Mouse (Mus musculus): ENCODE results near the gene Tma16. TPM values are rescaled to one million over a fixed set of nuclear protein-coding genes. Genes with fewer than 3 reads are reported as not detected.

Gene Tma16
- 6.4 and 8.4 TPM in 2 replicates for polyA plus RNA-seq (2015; fragmentation: Nextera tagmentation; extraction: Ambion mirVana)

DNA sequence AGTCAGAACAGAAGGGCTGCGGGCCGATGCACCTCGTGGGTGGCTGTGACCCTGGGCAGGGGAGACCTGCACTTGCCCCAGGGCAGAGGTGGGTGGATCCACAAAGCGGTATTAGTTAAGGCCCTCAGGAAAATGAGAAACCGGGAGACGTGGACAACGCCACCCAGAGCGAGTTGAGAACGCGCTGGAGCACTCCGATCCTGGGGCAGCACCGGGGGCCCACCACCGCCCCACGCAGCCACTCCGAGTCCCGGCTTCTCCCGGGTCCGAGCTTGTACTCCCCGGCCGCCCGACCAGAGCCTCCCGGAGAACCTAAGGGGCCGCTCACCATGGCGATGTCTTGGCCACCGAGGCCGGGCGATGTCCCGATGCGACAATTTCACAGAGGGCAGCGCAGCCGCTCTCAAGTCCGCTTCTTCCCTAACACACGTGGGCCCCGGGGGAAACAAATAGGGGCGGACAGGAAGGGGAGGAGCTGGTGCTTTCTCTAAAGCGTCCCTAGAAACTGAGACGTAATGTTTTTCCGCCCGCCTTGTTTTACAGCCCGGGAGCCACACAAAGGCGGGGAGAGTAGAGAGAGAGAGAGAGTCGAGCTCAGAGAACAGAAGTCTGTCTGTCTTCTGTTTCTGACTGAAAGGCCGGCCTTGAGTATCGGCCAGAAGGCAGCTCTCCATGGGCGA is at the start of gene Tma16:
TSS of gene Tma16 (minus strand) at position 447 of the 680 bp plus-strand sequence.
- WGBS: under 1% methylated on average over 45 of the region's 45 CpGs
- Histone ChIP-seq H3K9ac (ENCODE audit: low read length) (peak within 1 kb of the TSS; percentile 95), H3K27me3 (ENCODE audit: control insufficient read depth, insufficient read depth, low read length) (no peaks in the 10 kb centered on the region), H3K4me3 (ENCODE audit: low read length) (peak within 1 kb of the TSS; percentile 99), H3K27ac (ENCODE audit: low read length) (peak within 1 kb of the TSS; percentile 67; the same call in 1 of the 2 replicates), H3K9me3 (replicated peaks; ENCODE audit: control insufficient read depth, low read length) (no peaks in the 10 kb centered on the region), H3K4me1 (ENCODE audit: control insufficient read depth, insufficient read depth, low read length) (peaks cover 5% of the 10 kb centered on the region), H3K36me3 (ENCODE audit: control insufficient read depth, insufficient read depth) (peaks cover 11% of the 10 kb centered on the region), H3K4me2 (ENCODE audit: low read depth, low read length) (peak within 1 kb of the TSS; percentile 85)
- ATAC-seq (replicated peaks; ENCODE audit: extremely low read depth, insufficient read depth, low FRiP score): peak; percentile 89

DNA sequence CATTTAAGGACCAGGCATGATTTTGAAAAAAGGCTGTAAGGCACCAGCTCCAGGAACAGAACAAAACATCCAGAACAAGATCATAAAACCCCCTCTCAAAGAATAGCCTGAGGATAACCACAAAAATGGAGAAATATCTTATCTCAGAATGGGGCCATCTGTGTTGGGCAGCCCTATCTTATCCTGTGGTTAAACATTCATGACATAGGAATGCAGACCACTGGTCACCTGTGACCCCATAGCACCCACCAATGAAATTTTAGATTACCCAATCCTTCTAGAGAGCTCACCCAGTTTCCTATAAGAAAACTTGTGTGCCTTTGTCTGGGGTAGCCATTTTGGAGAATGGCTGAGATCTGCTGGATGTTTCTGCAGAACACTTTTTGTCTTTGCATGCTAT is 34.2 kb upstream of the Tma16 start:
- ATAC-seq (replicated peaks; ENCODE audit: extremely low read depth, insufficient read depth, low FRiP score): no peak

DNA sequence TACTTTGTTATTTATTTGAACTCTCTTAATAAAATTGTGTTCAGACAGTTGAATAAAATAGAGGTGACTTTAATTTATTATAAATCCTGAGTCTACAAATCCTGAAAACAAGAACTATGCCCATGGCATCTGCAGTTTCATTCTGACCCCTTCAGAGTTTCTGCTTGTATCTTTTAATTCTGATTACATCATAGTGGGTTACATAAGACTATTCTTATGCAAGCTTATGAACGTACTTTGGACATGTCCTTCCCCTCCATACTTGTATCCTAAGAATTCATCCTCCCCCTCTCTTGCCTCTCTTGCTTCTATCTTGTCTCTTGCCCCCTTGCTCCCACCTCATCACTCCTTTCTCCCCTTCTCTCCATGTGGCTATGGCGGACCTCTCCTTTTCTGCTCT is 32.8 kb upstream of the Tma16 start:
- H3K27me3 ChIP-seq (ENCODE audit: control insufficient read depth, insufficient read depth, low read length): no peaks in the 10 kb centered on the region
- no peak for ATAC-seq (replicated peaks; ENCODE audit: extremely low read depth, insufficient read depth, low FRiP score)
- WGBS: 79% methylated on average over 2 of the region's 2 CpGs

More for the DNA sequence above, 34.2 kb upstream of the Tma16 start:
- Histone ChIP-seq H3K4me1 (ENCODE audit: control insufficient read depth, insufficient read depth, low read length) (no peaks in the 10 kb centered on the region), H3K9me3 (replicated peaks; ENCODE audit: control insufficient read depth, low read length) (no peaks in the 10 kb centered on the region), H3K4me3 (ENCODE audit: low read length) (no peak overlapping the region), H3K27ac (ENCODE audit: low read length) (no peak overlapping the region), H3K9ac (ENCODE audit: low read length) (no peak overlapping the region), H3K4me2 (ENCODE audit: low read depth, low read length) (no peak overlapping the region), H3K36me3 (ENCODE audit: control insufficient read depth, insufficient read depth) (no peaks in the 10 kb centered on the region), H3K27me3 (ENCODE audit: control insufficient read depth, insufficient read depth, low read length) (no peaks in the 10 kb centered on the region)

DNA sequence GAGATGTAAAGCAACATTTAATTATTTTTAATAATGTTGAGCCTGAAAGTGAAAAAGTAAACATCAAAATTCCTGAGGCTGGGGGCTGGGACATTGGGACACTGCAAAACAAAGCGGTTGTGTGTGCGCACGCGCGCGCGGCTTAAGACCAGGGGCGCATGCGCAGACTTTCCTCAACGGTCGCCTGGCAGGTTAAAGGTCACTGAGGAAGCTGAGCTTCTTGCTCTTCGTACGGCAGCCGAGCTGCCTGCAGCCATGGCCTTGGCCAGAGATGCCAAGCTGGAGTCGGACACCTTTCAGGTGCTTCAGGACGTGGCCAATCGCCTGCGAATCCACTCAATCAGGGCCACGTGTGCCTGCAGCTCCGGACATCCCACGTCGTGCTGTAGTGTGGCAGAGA is 25.2 kb upstream of the Tma16 start, which contains the start of gene Tktl2:
TSS of gene Tktl2 (plus strand) at position 220 of the 400 bp plus-strand sequence.
- H3K27me3 ChIP-seq (ENCODE audit: control insufficient read depth, insufficient read depth, low read length): no peaks in the 10 kb centered on the region
- H3K36me3 ChIP-seq (ENCODE audit: control insufficient read depth, insufficient read depth): no peaks in the 10 kb centered on the region
- H3K27ac ChIP-seq (ENCODE audit: low read length): no peak within 1 kb of the TSS
- no peak within 1 kb of the TSS for H3K4me2 ChIP-seq (ENCODE audit: low read depth, low read length)
- no peaks in the 10 kb centered on the region for H3K4me1 ChIP-seq (ENCODE audit: control insufficient read depth, insufficient read depth, low read length)
- ATAC-seq (replicated peaks; ENCODE audit: extremely low read depth, insufficient read depth, low FRiP score): no peak
- H3K9me3 ChIP-seq (replicated peaks; ENCODE audit: control insufficient read depth, low read length): no peaks in the 10 kb centered on the region
- H3K4me3 ChIP-seq (ENCODE audit: low read length): no peak within 1 kb of the TSS
- WGBS: 93% methylated on average over 22 of the region's 22 CpGs
- H3K9ac ChIP-seq (ENCODE audit: low read length): no peak within 1 kb of the TSS

More for the DNA sequence above, 32.8 kb upstream of the Tma16 start:
- Histone ChIP-seq H3K36me3 (ENCODE audit: control insufficient read depth, insufficient read depth) (no peaks in the 10 kb centered on the region), H3K4me3 (ENCODE audit: low read length) (no peak overlapping the region), H3K9ac (ENCODE audit: low read length) (no peak overlapping the region), H3K4me2 (ENCODE audit: low read depth, low read length) (no peak overlapping the region), H3K27ac (ENCODE audit: low read length) (no peak overlapping the region), H3K9me3 (replicated peaks; ENCODE audit: control insufficient read depth, low read length) (no peaks in the 10 kb centered on the region), H3K4me1 (ENCODE audit: control insufficient read depth, insufficient read depth, low read length) (no peaks in the 10 kb centered on the region)

DNA sequence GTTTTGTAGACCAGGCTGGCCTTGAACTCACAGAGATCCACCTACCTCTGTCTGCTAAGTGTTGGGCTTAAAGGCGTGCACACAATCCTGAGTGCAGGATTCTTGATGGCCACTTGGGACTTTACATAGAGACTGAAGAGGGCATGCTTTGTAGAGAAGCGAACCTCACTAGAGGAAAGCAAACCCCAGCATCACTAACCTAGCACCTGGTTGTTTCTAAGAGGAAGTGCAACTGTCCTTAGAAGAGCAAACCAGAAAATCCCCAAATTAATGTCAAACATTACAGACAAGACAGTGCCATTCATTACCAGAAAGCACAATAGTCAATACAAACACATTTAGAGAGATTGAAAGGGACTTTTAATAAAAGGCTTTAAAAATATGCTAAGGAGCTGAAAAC is 17.1 kb upstream of the Tma16 start:
- Histone ChIP-seq H3K36me3 (ENCODE audit: control insufficient read depth, insufficient read depth) (no peaks in the 10 kb centered on the region), H3K27me3 (ENCODE audit: control insufficient read depth, insufficient read depth, low read length) (no peaks in the 10 kb centered on the region), H3K4me3 (ENCODE audit: low read length) (no peak overlapping the region), H3K9ac (ENCODE audit: low read length) (no peak overlapping the region), H3K27ac (ENCODE audit: low read length) (no peak overlapping the region), H3K4me2 (ENCODE audit: low read depth, low read length) (no peak overlapping the region), H3K9me3 (replicated peaks; ENCODE audit: control insufficient read depth, low read length) (no peaks in the 10 kb centered on the region), H3K4me1 (ENCODE audit: control insufficient read depth, insufficient read depth, low read length) (no peaks in the 10 kb centered on the region)
- ATAC-seq (replicated peaks; ENCODE audit: extremely low read depth, insufficient read depth, low FRiP score): no peak
- 61% methylated on average over 2 of the region's 2 CpGs for WGBS

DNA sequence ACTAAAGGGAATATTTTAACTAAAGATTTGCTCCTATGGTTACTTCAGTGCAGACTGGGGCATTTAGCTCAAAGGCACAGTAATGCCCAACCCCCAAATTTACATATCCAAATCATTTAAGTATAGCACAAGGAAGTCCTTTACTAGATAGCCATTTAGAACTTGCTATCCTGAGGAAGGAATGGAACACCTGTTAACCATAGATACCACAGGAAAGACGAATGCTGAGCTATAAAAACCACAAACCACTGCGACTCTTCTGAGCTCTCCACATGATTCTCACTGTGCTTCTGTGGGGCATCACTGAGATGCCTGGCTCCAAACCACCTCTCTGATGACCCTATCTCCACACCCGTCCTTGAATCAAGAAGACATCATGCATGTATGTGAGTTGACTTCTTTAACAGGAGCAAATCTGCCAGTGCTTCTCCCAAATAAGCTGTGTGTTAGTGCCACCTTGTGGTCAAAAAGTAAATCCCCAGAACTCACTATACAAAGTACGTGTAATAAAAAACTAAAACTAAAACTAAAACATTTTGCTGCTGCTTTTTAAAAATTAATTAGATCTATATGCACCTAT is 10.8 kb upstream of the Tma16 start:
- Histone ChIP-seq H3K4me1 (ENCODE audit: control insufficient read depth, insufficient read depth, low read length) (no peaks in the 10 kb centered on the region), H3K4me3 (ENCODE audit: low read length) (no peak overlapping the region), H3K27ac (ENCODE audit: low read length) (no peak overlapping the region), H3K27me3 (ENCODE audit: control insufficient read depth, insufficient read depth, low read length) (no peaks in the 10 kb centered on the region; the same call in 1 of the 2 replicates), H3K4me2 (ENCODE audit: low read depth, low read length) (no peak overlapping the region), H3K36me3 (ENCODE audit: control insufficient read depth, insufficient read depth) (no peaks in the 10 kb centered on the region), H3K9ac (ENCODE audit: low read length) (no peak overlapping the region), H3K9me3 (replicated peaks; ENCODE audit: control insufficient read depth, low read length) (no peaks in the 10 kb centered on the region)
- no peak for ATAC-seq (replicated peaks; ENCODE audit: extremely low read depth, insufficient read depth, low FRiP score)
- WGBS: 38% methylated on average over 4 of the region's 4 CpGs

DNA sequence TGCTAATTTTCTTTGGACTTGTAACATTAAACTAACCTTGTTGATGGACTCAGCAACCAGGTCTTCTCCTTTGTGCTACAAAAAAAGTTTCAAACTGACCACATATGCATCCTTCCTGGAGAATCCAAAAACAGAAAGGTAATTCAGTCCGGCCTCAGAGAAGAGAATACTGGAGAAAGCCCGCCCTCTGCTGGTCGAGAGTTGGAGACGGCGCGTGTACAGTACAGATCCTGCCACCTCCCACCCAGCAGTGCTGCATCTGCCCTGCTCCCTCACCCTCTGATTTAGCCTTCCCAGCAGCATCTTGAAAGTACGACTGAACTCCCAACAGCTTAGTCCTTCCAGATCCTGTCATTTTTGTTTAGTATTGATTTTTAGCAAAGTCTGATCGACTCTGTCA is 9.4 kb upstream of the Tma16 start:
- no peak overlapping the region for H3K9ac ChIP-seq (ENCODE audit: low read length)
- ATAC-seq (replicated peaks; ENCODE audit: extremely low read depth, insufficient read depth, low FRiP score): peak; percentile 65; the same call in 1 of the 2 replicates

DNA sequence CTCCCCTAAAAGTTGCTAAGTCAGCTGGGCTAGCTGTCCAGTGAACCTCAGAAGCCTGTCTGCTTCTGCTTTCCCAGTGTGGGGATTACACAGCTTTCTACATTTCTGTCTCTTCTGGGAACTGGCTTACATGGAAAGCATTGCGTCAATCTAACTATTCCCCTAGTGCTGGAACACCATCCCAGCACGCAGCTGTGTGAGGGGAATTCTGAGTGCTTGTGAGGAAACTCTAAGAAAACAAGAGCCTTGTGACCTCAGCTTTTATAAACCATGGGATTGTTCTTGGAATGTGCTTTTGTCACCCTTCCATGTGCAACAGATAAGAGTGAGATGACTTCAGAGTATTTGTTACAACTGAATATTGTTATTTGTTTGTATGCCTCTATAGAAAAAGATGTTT is 8.2 kb upstream of the Tma16 start:
- Histone ChIP-seq H3K27me3 (ENCODE audit: control insufficient read depth, insufficient read depth, low read length) (no peaks in the 10 kb centered on the region; the same call in 1 of the 2 replicates), H3K36me3 (ENCODE audit: control insufficient read depth, insufficient read depth) (no peaks in the 10 kb centered on the region), H3K4me2 (ENCODE audit: low read depth, low read length) (no peak overlapping the region), H3K9me3 (replicated peaks; ENCODE audit: control insufficient read depth, low read length) (no peaks in the 10 kb centered on the region), H3K27ac (ENCODE audit: low read length) (no peak overlapping the region), H3K4me1 (ENCODE audit: control insufficient read depth, insufficient read depth, low read length) (no peaks in the 10 kb centered on the region), H3K4me3 (ENCODE audit: low read length) (no peak overlapping the region), H3K9ac (ENCODE audit: low read length) (no peak overlapping the region)
- no peak for ATAC-seq (replicated peaks; ENCODE audit: extremely low read depth, insufficient read depth, low FRiP score)
- 56% methylated on average over 2 of the region's 2 CpGs for WGBS

More for the DNA sequence above, 9.4 kb upstream of the Tma16 start:
- Histone ChIP-seq H3K9me3 (replicated peaks; ENCODE audit: control insufficient read depth, low read length) (no peaks in the 10 kb centered on the region), H3K4me1 (ENCODE audit: control insufficient read depth, insufficient read depth, low read length) (no peaks in the 10 kb centered on the region), H3K36me3 (ENCODE audit: control insufficient read depth, insufficient read depth) (no peaks in the 10 kb centered on the region), H3K4me2 (ENCODE audit: low read depth, low read length) (no peak overlapping the region), H3K4me3 (ENCODE audit: low read length) (no peak overlapping the region), H3K27ac (ENCODE audit: low read length) (no peak overlapping the region), H3K27me3 (ENCODE audit: control insufficient read depth, insufficient read depth, low read length) (no peaks in the 10 kb centered on the region; the same call in 1 of the 2 replicates)
- 5% methylated on average over 8 of the region's 8 CpGs for WGBS

DNA sequence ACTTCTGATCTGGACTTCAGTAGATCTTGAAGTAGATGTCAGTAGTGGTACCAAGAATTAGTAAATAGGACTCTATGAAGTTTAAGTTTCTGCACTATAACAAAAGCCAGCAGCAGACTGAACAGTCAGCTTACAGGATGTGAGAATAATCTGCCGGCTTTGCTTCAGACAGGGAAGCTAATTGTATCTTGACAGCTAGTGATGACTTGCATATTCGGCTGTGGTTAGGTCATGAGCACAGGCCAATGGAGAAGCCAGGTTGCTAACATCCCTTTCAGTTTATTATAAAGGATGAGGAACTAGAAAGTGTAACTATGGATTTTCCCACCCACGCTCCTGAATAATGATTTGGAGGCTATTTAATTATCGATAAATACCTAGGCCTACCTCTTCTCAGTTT is 4.3 kb upstream of the Tma16 start:
- H3K4me2 ChIP-seq (ENCODE audit: low read depth, low read length): no peak overlapping the region
- H3K9me3 ChIP-seq (replicated peaks; ENCODE audit: control insufficient read depth, low read length): no peaks in the 10 kb centered on the region
- H3K27ac ChIP-seq (ENCODE audit: low read length): no peak overlapping the region
- H3K4me1 ChIP-seq (ENCODE audit: control insufficient read depth, insufficient read depth, low read length): peaks cover 2% of the 10 kb centered on the region
- WGBS: 67% methylated on average over 4 of the region's 4 CpGs
- H3K9ac ChIP-seq (ENCODE audit: low read length): no peak overlapping the region
- H3K36me3 ChIP-seq (ENCODE audit: control insufficient read depth, insufficient read depth): no peaks in the 10 kb centered on the region
- no peaks in the 10 kb centered on the region for H3K27me3 ChIP-seq (ENCODE audit: control insufficient read depth, insufficient read depth, low read length)
- ATAC-seq (replicated peaks; ENCODE audit: extremely low read depth, insufficient read depth, low FRiP score): no peak
- no peak overlapping the region for H3K4me3 ChIP-seq (ENCODE audit: low read length)
